ENCODE assay signal across 8 mouse cellular contexts in the genomic region with DNA sequence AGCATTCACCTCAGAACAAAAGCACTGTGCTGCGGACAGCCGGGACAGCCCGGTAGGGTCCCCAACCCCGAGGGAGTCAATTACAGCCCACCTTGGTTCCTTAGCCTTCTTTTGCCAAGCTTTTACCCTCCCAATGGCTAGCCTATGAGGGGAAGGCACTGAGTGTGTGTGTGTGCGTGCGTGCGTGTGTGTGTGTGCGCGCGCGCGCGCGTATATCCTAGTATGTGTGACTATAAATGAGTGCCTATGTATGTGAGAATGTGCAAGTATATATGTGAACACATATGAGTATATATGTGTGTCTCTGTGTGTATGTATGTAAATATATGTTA. TPM values are rescaled to one million over a fixed set of nuclear protein-coding genes. Genes with fewer than 3 reads are reported as not detected.
DNase-seq lines count a peak whose midpoint lies in the region; ATAC-seq and TF ChIP-seq lines count a peak whose summit lies in the region.

No protein-coding gene starts in this region.

- peak overlapping the region; percentile 77 for H3K4me2 ChIP-seq in forebrain, embryonic 11.5 days (ENCODE audit: low read depth, low read length, severe bottlenecking)
- peak overlapping the region; percentile 76 for H3K4me2 ChIP-seq in liver, embryonic 13.5 days

- intact Hi-C loops in heart, postnatal 10 days (cut with DNase I), result no loop called here

- peak; percentile 54 for ATAC-seq in forebrain, embryonic 11.5 days (replicated peaks; ENCODE audit: low FRiP score)
- peak; percentile 39; the same call in 1 of the 2 replicates for ATAC-seq in liver, embryonic 13.5 days (ENCODE audit: low read depth)

- H3K27me3 ChIP-seq in heart, embryonic 10.5 days (ENCODE audit: insufficient read depth, poor library complexity, severe bottlenecking), result no peaks in the 10 kb centered on the region
- H3K27me3 ChIP-seq in E14TG2a.4 (ENCODE audit: insufficient read depth, low read length), result peaks cover 41% of the 10 kb centered on the region
- H3K27me3 ChIP-seq in forebrain, embryonic 11.5 days (ENCODE audit: control insufficient read depth, insufficient read depth, low read length), result no peaks in the 10 kb centered on the region
- peaks cover 45% of the 10 kb centered on the region for H3K27me3 ChIP-seq in liver, embryonic 13.5 days

- H3K27ac ChIP-seq in heart, embryonic 10.5 days, result peak overlapping the region; percentile 91
- no peak overlapping the region for H3K27ac ChIP-seq in forebrain, embryonic 11.5 days (ENCODE audit: low read depth, low read length)
- H3K27ac ChIP-seq in liver, embryonic 13.5 days, result no peak overlapping the region

- TF ChIP-seq CTCF in E14TG2a.4 (conservative IDR thresholded peaks at IDR 0.05; ENCODE audit: low read length), result no peak

- H3K4me1 ChIP-seq in heart, embryonic 10.5 days, result peaks cover 42% of the 10 kb centered on the region
- H3K4me1 ChIP-seq in E14TG2a.4 (replicated peaks; ENCODE audit: low read depth, low read length), result peaks cover 21% of the 10 kb centered on the region
- H3K4me1 ChIP-seq in forebrain, embryonic 11.5 days (replicated peaks; ENCODE audit: control insufficient read depth, insufficient read depth, low read length), result 0 out of 2 replicates have a peak, but pooled peaks cover 2% of the 10 kb centered on the region
- peaks cover 24% of the 10 kb centered on the region for H3K4me1 ChIP-seq in liver, embryonic 13.5 days (replicated peaks)

- peak overlapping the region; percentile 68 for H3K9ac ChIP-seq in forebrain, embryonic 11.5 days (ENCODE audit: low read length)
- H3K9ac ChIP-seq in liver, embryonic 13.5 days, result peak overlapping the region; percentile 61

- H3K9me3 ChIP-seq in heart, embryonic 10.5 days, result 0 out of 2 replicates have a peak, but pooled peaks cover 3% of the 10 kb centered on the region
- no peaks in the 10 kb centered on the region for H3K9me3 ChIP-seq in E14TG2a.4 (ENCODE audit: low read length)
- no peaks in the 10 kb centered on the region for H3K9me3 ChIP-seq in forebrain, embryonic 11.5 days (ENCODE audit: control insufficient read depth, low read length)
- H3K9me3 ChIP-seq in liver, embryonic 13.5 days (replicated peaks), result no peaks in the 10 kb centered on the region

- no peaks in the 10 kb centered on the region for H3K36me3 ChIP-seq in heart, embryonic 10.5 days
- no peaks in the 10 kb centered on the region for H3K36me3 ChIP-seq in E14TG2a.4 (ENCODE audit: insufficient read depth, low read length)
- H3K36me3 ChIP-seq in forebrain, embryonic 11.5 days (ENCODE audit: control insufficient read depth, insufficient read depth, low read length), result no peaks in the 10 kb centered on the region
- no peaks in the 10 kb centered on the region for H3K36me3 ChIP-seq in liver, embryonic 13.5 days

- WGBS in heart, embryonic 10.5 days, result 50% methylated on average over 14 of the region's 14 CpGs
- WGBS in forebrain, embryonic 11.5 days, result 40% methylated on average over 14 of the region's 14 CpGs
- 50% methylated on average over 14 of the region's 14 CpGs for WGBS in liver, embryonic 13.5 days (ENCODE audit: insufficient replicate concordance)

- peak overlapping the region; percentile 82 for H3K4me3 ChIP-seq in heart, embryonic 10.5 days
- peak overlapping the region; percentile 79 for H3K4me3 ChIP-seq in E14TG2a.4 (replicated peaks; ENCODE audit: low read length)
- peak overlapping the region; percentile 54 for H3K4me3 ChIP-seq in forebrain, embryonic 11.5 days (ENCODE audit: low read depth, low read length)
- peak overlapping the region; percentile 62 for H3K4me3 ChIP-seq in liver, embryonic 13.5 days (replicated peaks)

- no peak for DNase-seq in heart, embryonic 10.5 days (ENCODE audit: low spot score)
- no peak for DNase-seq in heart, postnatal 10 days
- DNase-seq in forebrain, embryonic 11.5 days (ENCODE audit: low spot score), result peak; percentile 56
- DNase-seq in liver, embryonic 13.5 days, result no peak
- no peak for DNase-seq in adrenal gland, postnatal 10 days
- no peak for DNase-seq in natural killer cell, adult 2 months (ENCODE audit: low spot score in 2 of 2)
- no peak for DNase-seq in left cerebral cortex, adult 11 months (ENCODE audit: low spot score)

RNA-seq across cellular contexts. Expression of a gene that starts 2.0 kb away (rescaled TPM):
- 21.0 and 23.1 TPM in 2 replicates for polyA plus RNA-seq in heart, embryonic 10.5 days (2016; fragmentation: Nextera tagmentation; extraction: Ambion mirVana)
- 1 to 10 TPM; 8.5 to 9.6 TPM for total RNA-seq in heart, postnatal 10 days (2021)
- 8.8 and 9.1 TPM in 2 replicates for polyA plus RNA-seq in forebrain, embryonic 11.5 days (2014; fragmentation: Nextera tagmentation; extraction: Ambion mirVana)
- polyA plus RNA-seq in liver, embryonic 13.5 days (2015; fragmentation: Nextera tagmentation; extraction: Ambion mirVana), result 5.3 and 6.0 TPM in 2 replicates
- total RNA-seq in adrenal gland, postnatal 10 days (2021), result 10 to 100 TPM; 11.8 to 16.4 TPM

RNA-seq across cellular contexts. Expression of a gene that starts 46.2 kb away (rescaled TPM):
- 169 and 198 TPM in 2 replicates for polyA plus RNA-seq in heart, embryonic 10.5 days (2016; fragmentation: Nextera tagmentation; extraction: Ambion mirVana)
- 100 to 1,000 TPM; 264 TPM for total RNA-seq in heart, postnatal 10 days (2021)
- polyA plus RNA-seq in forebrain, embryonic 11.5 days (2014; fragmentation: Nextera tagmentation; extraction: Ambion mirVana), result 143 and 144 TPM in 2 replicates
- 144 and 158 TPM in 2 replicates for polyA plus RNA-seq in liver, embryonic 13.5 days (2015; fragmentation: Nextera tagmentation; extraction: Ambion mirVana)
- total RNA-seq in adrenal gland, postnatal 10 days (2021), result 100 to 1,000 TPM; 217 to 226 TPM
